Mouse (Mus musculus) forebrain, embryonic 12.5 days (tissue): ENCODE results near the gene Olfr1394. TPM values are rescaled to one million over a fixed set of nuclear protein-coding genes. Genes with fewer than 3 reads are reported as not detected.
A peak's percentile ranks its signal among the peaks of the same experiment; 100 is the strongest.

Experiments used
- ATAC-seq: fragments of 200-750 bp; cut with Nextera tagmentation; 2 replicates; pipeline ENCODE4 v1.8.0; 2017; ENCODE audit warnings: moderate TSS enrichment; ENCODE audit not compliant: low FRiP score
- H3K27ac ChIP-seq: fragments of 300-500 bp; sonication (generic); 2 replicates; pipeline ENCODE4 v1.5.1; 2016; ENCODE audit warnings: mild to moderate bottlenecking
- H3K27me3 ChIP-seq: fragments of 300-500 bp; sonication (generic); 2 replicates; pipeline ENCODE4 v1.6.1; 2016; ENCODE audit warnings: mild to moderate bottlenecking
- H3K36me3 ChIP-seq: fragments of 300-500 bp; sonication (generic); replicated peaks from 2 replicates; pipeline ENCODE4 v1.6.1; 2016; ENCODE audit warnings: mild to moderate bottlenecking
- H3K4me1 ChIP-seq: fragments of 300-500 bp; sonication (generic); 2 replicates; pipeline ENCODE4 v1.6.1; 2016
- H3K4me2 ChIP-seq: fragments of 300-500 bp; sonication (generic); 2 replicates; pipeline ENCODE4 v1.6.1; 2016; ENCODE audit warnings: mild to moderate bottlenecking, moderate library complexity
- H3K4me3 ChIP-seq: fragments of 300-500 bp; sonication (generic); replicated peaks from 2 replicates; pipeline ENCODE4 v1.5.1; 2016; ENCODE audit warnings: mild to moderate bottlenecking
- H3K9ac ChIP-seq: fragments of 300-500 bp; sonication (generic); 2 replicates; pipeline ENCODE4 v1.6.1; 2016; ENCODE audit warnings: mild to moderate bottlenecking
- H3K9me3 ChIP-seq: fragments of 300-500 bp; sonication (generic); 2 replicates; pipeline ENCODE4 v1.6.1; 2016
- WGBS: fragments of 180-500 bp; shearing (Covaris S2); methylation state at CpG from one replicate; pipeline ENCODE4 v1.1.7; 2016; 5-methylcytosine and 5-hydroxymethylcytosine counted together
- polyA plus RNA-seq: library from polyadenylated mRNA; unstranded; fragments of >200 nt; fragmentation: Nextera tagmentation; extraction: Ambion mirVana; gene quantifications from 2 replicates; pipeline ENCODE4 v1.2.1, GENCODE M21; 2016

Gene Olfr1394
- polyA plus RNA-seq, 1 experiment from 2014 or later: not detected

GRCm38 (mm10) chr11:49200666-49201065 lies 46.5 kb downstream of the Olfr1394 start:
- H3K9me3 ChIP-seq: no peaks in the 10 kb centered on the region
- H3K4me3 ChIP-seq: no peak overlapping the region
- H3K9ac ChIP-seq: no peak overlapping the region
- ATAC-seq: no peak
- H3K27me3 ChIP-seq: no peaks in the 10 kb centered on the region
- H3K36me3 ChIP-seq: no peaks in the 10 kb centered on the region
- H3K27ac ChIP-seq: no peak overlapping the region
- no peak overlapping the region for H3K4me2 ChIP-seq
- peaks cover 18% of the 10 kb centered on the region for H3K4me1 ChIP-seq

GRCm38 (mm10) chr11:49201142-49201541 lies 47.0 kb downstream of the Olfr1394 start:
- Histone ChIP-seq H3K4me2 (no peak overlapping the region), H3K27me3 (no peaks in the 10 kb centered on the region), H3K36me3 (no peaks in the 10 kb centered on the region; the same call in 1 of the 2 replicates), H3K4me3 (no peak overlapping the region), H3K9me3 (no peaks in the 10 kb centered on the region), H3K9ac (no peak overlapping the region), H3K27ac (no peak overlapping the region), H3K4me1 (peaks cover 18% of the 10 kb centered on the region)
- ATAC-seq: no peak

- Histone ChIP-seq H3K4me2 (peak overlapping the region; percentile 79), H3K27ac (peak overlapping the region; percentile 99; the same call in 1 of the 2 replicates), H3K9ac (peak overlapping the region; percentile 97), H3K4me1 (peaks cover 18% of the 10 kb centered on the region), H3K4me3 (peak overlapping the region; percentile 88), H3K9me3 (no peaks in the 10 kb centered on the region), H3K36me3 (peaks cover 8% of the 10 kb centered on the region), H3K27me3 (no peaks in the 10 kb centered on the region)
- ATAC-seq: no peak
- whole genome bisulfite sequencing: 69% methylated on average over 2 of the region's 2 CpGs
Measured at GRCm38 (mm10) chr11:49202071-49202470, 47.9 kb downstream of the Olfr1394 start.

- 3% methylated on average over 10 of the region's 10 CpGs for WGBS
- Histone ChIP-seq H3K4me3 (peak overlapping the region; percentile 88), H3K36me3 (peaks cover 8% of the 10 kb centered on the region), H3K27me3 (no peaks in the 10 kb centered on the region), H3K9ac (peak overlapping the region; percentile 97), H3K27ac (peak overlapping the region; percentile 99), H3K9me3 (no peaks in the 10 kb centered on the region), H3K4me1 (peaks cover 18% of the 10 kb centered on the region), H3K4me2 (peak overlapping the region; percentile 79)
- ATAC-seq: peak; percentile 31
Measured at GRCm38 (mm10) chr11:49202523-49203061, 48.4 kb downstream of the Olfr1394 start.

- peak within 1 kb of the TSS; percentile 88 for H3K4me3 ChIP-seq
- peak; percentile 93 for ATAC-seq
- peak within 1 kb of the TSS; percentile 99 for H3K27ac ChIP-seq
- peaks cover 8% of the 10 kb centered on the region for H3K36me3 ChIP-seq
- peak within 1 kb of the TSS; percentile 97 for H3K9ac ChIP-seq
- H3K4me2 ChIP-seq: peak within 1 kb of the TSS; percentile 79
- H3K4me1 ChIP-seq: peaks cover 18% of the 10 kb centered on the region
- 0% methylated on average over 43 of the region's 47 CpGs for WGBS
- H3K27me3 ChIP-seq: no peaks in the 10 kb centered on the region
- no peaks in the 10 kb centered on the region for H3K9me3 ChIP-seq
Measured at GRCm38 (mm10) chr11:49203129-49203768, 49.1 kb downstream of the Olfr1394 start, which contains the start of gene Zfp62. Gene Zfp62, plus strand, starts transcription at chr11:49203292.

GRCm38 (mm10) chr11:49203771-49204497 lies 49.8 kb downstream of the Olfr1394 start:
- no peaks in the 10 kb centered on the region for H3K27me3 ChIP-seq
- H3K9me3 ChIP-seq: no peaks in the 10 kb centered on the region
- ATAC-seq: peak; percentile 80
- H3K4me3 ChIP-seq: peak overlapping the region; percentile 88
- peak overlapping the region; percentile 97 for H3K9ac ChIP-seq
- peaks cover 19% of the 10 kb centered on the region for H3K4me1 ChIP-seq
- H3K27ac ChIP-seq: peak overlapping the region; percentile 99
- H3K36me3 ChIP-seq: peaks cover 8% of the 10 kb centered on the region
- WGBS: under 1% methylated on average over 24 of the region's 24 CpGs
- peak overlapping the region; percentile 79 for H3K4me2 ChIP-seq

GRCm38 (mm10) chr11:49205080-49205590 lies 51.0 kb downstream of the Olfr1394 start:
- no peak overlapping the region for H3K9ac ChIP-seq
- H3K27ac ChIP-seq: no peak overlapping the region
- H3K27me3 ChIP-seq: no peaks in the 10 kb centered on the region
- no peaks in the 10 kb centered on the region for H3K9me3 ChIP-seq
- peak overlapping the region; percentile 79 for H3K4me2 ChIP-seq
- peaks cover 23% of the 10 kb centered on the region for H3K4me1 ChIP-seq
- H3K4me3 ChIP-seq: 0 out of 2 replicates have a peak overlapping the region, but pooled peaks have one; percentile 88
- H3K36me3 ChIP-seq: peaks cover 8% of the 10 kb centered on the region
- 84% methylated on average over 6 of the region's 6 CpGs for WGBS
- no peak for ATAC-seq

- peaks cover 8% of the 10 kb centered on the region for H3K36me3 ChIP-seq
- no peaks in the 10 kb centered on the region for H3K27me3 ChIP-seq
- no peak overlapping the region for H3K9ac ChIP-seq
- H3K4me1 ChIP-seq: peaks cover 17% of the 10 kb centered on the region
- H3K4me2 ChIP-seq: no peak overlapping the region
- ATAC-seq: no peak
- 96% methylated on average over 1 of the region's 1 CpGs for WGBS
- no peak overlapping the region for H3K27ac ChIP-seq
- no peaks in the 10 kb centered on the region for H3K9me3 ChIP-seq
- H3K4me3 ChIP-seq: no peak overlapping the region
Measured at GRCm38 (mm10) chr11:49207495-49207894, 53.3 kb downstream of the Olfr1394 start.

Other genes with a start within 250 kb of the Olfr1394 start
- gene Psme2b, start 208.2 kb upstream of the Olfr1394 start, polyA plus RNA-seq: 1.8 and 2.0 TPM in 2 replicates
- gene Olfr56, start 175.5 kb upstream of the Olfr1394 start, polyA plus RNA-seq: not detected in 2 replicates
- 0.23 TPM in 1 of 2 replicates, not detected in the other for gene 9930111J21Rik1, start 175.0 kb upstream of the Olfr1394 start, polyA plus RNA-seq
- gene Gm12185, start 162.2 kb upstream of the Olfr1394 start, polyA plus RNA-seq: not detected in 2 replicates
- not detected in 2 replicates for gene Tgtp1, start 160.2 kb upstream of the Olfr1394 start, polyA plus RNA-seq
- gene 9930111J21Rik2, start 103.1 kb upstream of the Olfr1394 start, polyA plus RNA-seq: 0.17 and 0.23 TPM in 2 replicates
- not detected in 2 replicates for gene Tgtp2, start 90.2 kb upstream of the Olfr1394 start, polyA plus RNA-seq
- gene Ifi47, start 77.8 kb upstream of the Olfr1394 start, polyA plus RNA-seq: 0.18 and 0.50 TPM in 2 replicates
- gene Olfr1396, start 39.5 kb upstream of the Olfr1394 start, polyA plus RNA-seq: not detected in 2 replicates
- gene Olfr1395, start 12.1 kb upstream of the Olfr1394 start, polyA plus RNA-seq: not detected in 2 replicates
- gene Btnl9, start 32.8 kb downstream of the Olfr1394 start, polyA plus RNA-seq: 0.17 TPM in 1 of 2 replicates, not detected in the other
- gene Zfp62, start 48.9 kb downstream of the Olfr1394 start, polyA plus RNA-seq: 60.5 and 63.3 TPM in 2 replicates
- 31.4 and 35.5 TPM in 2 replicates for gene Mgat1, start 89.8 kb downstream of the Olfr1394 start, polyA plus RNA-seq
- 0.06 and 0.18 TPM in 2 replicates for gene Olfr1393, start 123.9 kb downstream of the Olfr1394 start, polyA plus RNA-seq
- gene Olfr1392, start 130.9 kb downstream of the Olfr1394 start, polyA plus RNA-seq: not detected in 2 replicates
- not detected in 2 replicates for gene Olfr10, start 150.4 kb downstream of the Olfr1394 start, polyA plus RNA-seq
- not detected in 2 replicates for gene Olfr1391, start 168.4 kb downstream of the Olfr1394 start, polyA plus RNA-seq
- not detected in 2 replicates for gene Olfr1390, start 180.8 kb downstream of the Olfr1394 start, polyA plus RNA-seq